Mouse (Mus musculus) spleen, adult 2 months (tissue): ENCODE data around the gene Fhdc1.

ENCODE experiments used
- CTCF ChIP-seq: fragments of 200-500 bp; IDR thresholded peaks from 2 replicates; pipeline ENCODE4 v1.5.1; 2011; ENCODE audit warnings: mild to moderate bottlenecking, inconsistent platforms; ENCODE audit not compliant: insufficient read depth, insufficient read length, insufficient replicate concordance; ENCODE audit errors: extremely low read depth
- POLR2A ChIP-seq: fragments of 200-500 bp; IDR thresholded peaks from 2 replicates; pipeline ENCODE4 v1.6.1; 2011; ENCODE audit warnings: low read depth, low read length, inconsistent platforms

GRCm38 (mm10) chr3:84480006-84480897 is at the start of gene Fhdc1:
- TF ChIP-seq POLR2A (no peak), CTCF (no peak)
